Mouse (Mus musculus): ENCODE measurements around the gene March10. TPM values are rescaled to one million over a fixed set of nuclear protein-coding genes. Genes with fewer than 3 reads are reported as not detected.

Gene March10
- polyA plus RNA-seq, 1 experiment from 2014 or later: 0.15 TPM

DNA sequence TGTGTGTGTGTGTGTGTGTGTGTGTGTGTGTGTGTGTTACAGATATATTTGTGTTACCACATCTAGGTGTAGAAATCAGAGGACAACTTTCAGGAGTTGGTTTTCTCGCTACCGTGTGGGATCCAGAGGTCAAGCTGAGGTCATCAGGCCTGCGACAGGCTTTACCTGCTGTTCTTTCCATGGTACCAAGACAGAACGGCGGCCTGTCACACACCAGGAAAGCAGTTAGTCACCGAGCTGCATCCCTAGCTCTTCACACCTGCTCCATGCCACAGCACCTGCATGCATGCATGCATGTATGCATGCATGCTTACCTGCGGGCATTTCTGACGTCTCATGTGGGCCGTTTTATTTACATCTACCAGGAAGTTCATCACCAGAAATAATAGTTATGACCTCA is 9.0 kb upstream of the March10 start:
- Histone ChIP-seq H3K9ac (no peak overlapping the region), H3K4me3 (no peak overlapping the region), H3K27me3 (no peaks in the 10 kb centered on the region), H3K36me3 (no peaks in the 10 kb centered on the region), H3K4me2 (no peak overlapping the region), H3K27ac (no peak overlapping the region), H3K4me1 (peaks cover 28% of the 10 kb centered on the region), H3K9me3 (no peaks in the 10 kb centered on the region)
- 57% methylated on average over 9 of the region's 9 CpGs for WGBS
- ATAC-seq (ENCODE audit: borderline replicate concordance, extremely low read depth, low FRiP score, low TSS enrichment): no peak

DNA sequence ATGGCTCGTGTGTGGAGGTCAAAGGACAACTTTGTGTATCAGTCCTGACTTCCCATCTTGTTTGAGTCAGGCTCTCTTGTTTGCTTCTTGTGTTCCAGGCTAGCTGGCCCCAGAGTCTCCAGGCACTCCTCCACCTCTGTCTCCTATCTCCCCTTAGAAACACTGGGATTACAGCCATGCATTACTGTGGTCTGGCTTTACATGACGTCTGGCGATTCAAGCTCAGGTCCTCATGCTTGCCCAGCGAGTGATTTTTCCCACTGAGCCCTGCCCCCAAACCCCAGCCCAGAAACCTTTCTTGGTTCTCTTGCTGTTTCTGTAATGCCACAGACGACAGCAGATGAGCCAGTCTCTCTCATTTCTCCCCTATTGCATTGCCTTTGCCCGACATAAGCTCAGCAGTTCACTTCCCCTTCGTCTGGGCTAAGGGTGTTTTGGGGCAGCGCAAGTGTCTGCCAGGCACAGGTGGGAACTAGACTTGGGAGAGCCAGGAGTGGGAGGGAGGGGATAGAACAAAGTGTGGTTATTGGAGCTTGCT is 8.0 kb upstream of the March10 start:
- H3K36me3 ChIP-seq: no peaks in the 10 kb centered on the region
- no peaks in the 10 kb centered on the region for H3K27me3 ChIP-seq
- ATAC-seq (ENCODE audit: borderline replicate concordance, extremely low read depth, low FRiP score, low TSS enrichment): no peak
- no peak overlapping the region for H3K9ac ChIP-seq
- no peaks in the 10 kb centered on the region for H3K9me3 ChIP-seq
- H3K4me1 ChIP-seq: peaks cover 23% of the 10 kb centered on the region
- 59% methylated on average over 8 of the region's 8 CpGs for whole genome bisulfite sequencing
- no peak overlapping the region for H3K4me3 ChIP-seq
- no peak overlapping the region for H3K27ac ChIP-seq
- no peak overlapping the region for H3K4me2 ChIP-seq

DNA sequence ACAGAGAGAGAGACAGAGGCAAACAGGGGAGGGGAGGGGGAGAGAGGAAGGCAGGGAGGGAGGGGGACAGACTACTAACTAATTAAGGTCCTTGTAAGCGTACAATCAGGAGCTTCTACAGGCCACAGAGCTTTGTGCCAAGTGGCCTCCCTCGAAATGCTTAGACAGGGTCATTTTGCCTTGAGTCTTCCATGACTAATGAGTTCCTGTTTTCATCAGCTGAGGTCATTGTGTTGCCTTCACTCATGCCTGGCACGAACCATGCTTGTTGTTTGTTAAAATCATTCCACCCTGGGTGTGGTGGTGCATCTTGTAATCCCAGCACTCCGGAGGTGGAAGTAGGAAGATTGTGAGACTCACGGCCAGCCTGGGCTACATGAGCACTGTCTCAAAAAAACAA is 3.4 kb upstream of the March10 start:
- Histone ChIP-seq H3K9me3 (no peaks in the 10 kb centered on the region), H3K9ac (no peak overlapping the region), H3K27ac (no peak overlapping the region), H3K4me1 (peaks cover 11% of the 10 kb centered on the region), H3K4me3 (no peak overlapping the region), H3K36me3 (no peaks in the 10 kb centered on the region), H3K4me2 (no peak overlapping the region), H3K27me3 (peaks cover 8% of the 10 kb centered on the region; the same call in 1 of the 2 replicates)
- no peak for ATAC-seq (ENCODE audit: borderline replicate concordance, extremely low read depth, low FRiP score, low TSS enrichment)
- 41% methylated on average over 5 of the region's 5 CpGs for whole genome bisulfite sequencing

DNA sequence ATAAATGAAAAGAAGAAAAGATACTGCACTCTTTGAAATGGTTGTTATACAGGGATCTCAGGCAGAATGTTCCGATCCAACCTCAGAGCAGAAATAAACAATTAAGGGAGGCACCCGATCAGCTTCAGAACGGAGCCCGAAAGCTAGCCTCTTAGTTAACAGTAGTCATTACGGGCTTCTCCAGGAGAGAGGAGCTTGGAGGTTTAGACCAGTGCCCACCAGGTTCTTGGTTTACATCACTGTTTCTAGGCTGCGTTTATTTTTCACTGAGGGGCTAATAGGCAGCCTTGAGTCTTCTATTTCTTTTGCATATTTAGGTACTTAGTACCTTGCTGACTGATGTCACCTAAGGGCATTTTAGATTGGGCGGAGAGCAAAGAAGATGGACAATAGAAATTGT is 506 bp upstream of the March10 start:
- Histone ChIP-seq H3K4me2 (peak overlapping the region; percentile 84), H3K36me3 (no peaks in the 10 kb centered on the region)
- ATAC-seq (ENCODE audit: borderline replicate concordance, extremely low read depth, low FRiP score, low TSS enrichment): no peak

DNA sequence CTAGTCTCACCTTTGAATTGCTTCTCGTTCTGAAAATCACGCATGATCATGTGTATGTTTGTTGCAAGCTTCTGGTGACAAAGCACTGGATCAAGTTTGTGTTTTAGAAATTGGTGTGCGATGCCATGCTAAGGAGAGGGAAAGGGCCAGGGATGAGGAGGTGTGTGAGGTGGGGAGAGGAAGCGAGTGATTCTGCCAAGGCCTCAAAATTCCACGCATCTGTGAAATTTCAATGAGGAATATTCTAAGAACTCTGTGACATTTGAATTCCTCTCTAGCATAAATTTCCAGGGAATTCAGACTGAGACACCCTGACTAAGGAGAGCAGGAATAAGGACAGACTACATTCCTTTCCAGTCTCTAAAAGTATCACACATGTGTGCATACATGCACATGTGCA is 1.4 kb downstream of the March10 start:
- ATAC-seq (ENCODE audit: borderline replicate concordance, extremely low read depth, low FRiP score, low TSS enrichment): no peak
- H3K4me2 ChIP-seq: no peak overlapping the region
- no peak overlapping the region for H3K27ac ChIP-seq
- H3K4me3 ChIP-seq: no peak overlapping the region
- H3K4me1 ChIP-seq: peaks cover 11% of the 10 kb centered on the region
- no peak overlapping the region for H3K9ac ChIP-seq
- H3K36me3 ChIP-seq: no peaks in the 10 kb centered on the region
- WGBS: 89% methylated on average over 5 of the region's 5 CpGs
- H3K9me3 ChIP-seq: no peaks in the 10 kb centered on the region
- peaks cover 12% of the 10 kb centered on the region; the same call in 1 of the 2 replicates for H3K27me3 ChIP-seq

More for the DNA sequence above, 506 bp upstream of the March10 start:
- WGBS: 57% methylated on average over 7 of the region's 7 CpGs
- H3K27ac ChIP-seq: no peak overlapping the region
- no peaks in the 10 kb centered on the region for H3K9me3 ChIP-seq
- peak overlapping the region; percentile 47 for H3K4me3 ChIP-seq
- peaks cover 8% of the 10 kb centered on the region; the same call in 1 of the 2 replicates for H3K27me3 ChIP-seq
- no peak overlapping the region for H3K9ac ChIP-seq
- H3K4me1 ChIP-seq: peaks cover 11% of the 10 kb centered on the region

DNA sequence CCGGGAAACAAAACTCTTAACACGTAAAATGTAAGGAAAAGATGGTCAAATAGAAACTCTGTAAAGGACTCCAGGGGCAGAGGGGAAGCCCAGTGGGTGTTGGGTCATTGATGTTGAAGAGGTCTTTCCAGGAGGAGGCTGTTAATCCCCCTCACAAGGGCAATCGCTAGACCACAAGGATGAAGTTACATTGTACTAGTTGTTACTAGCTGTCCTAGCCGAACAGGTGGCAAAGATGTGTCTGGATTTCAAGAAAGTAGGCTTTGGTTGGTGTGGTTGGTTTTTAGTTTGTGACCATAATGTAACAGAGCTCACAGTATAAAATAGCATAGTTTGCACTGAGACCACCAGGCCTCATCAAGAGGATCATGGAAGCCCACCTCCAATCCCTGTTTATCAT is 3.5 kb downstream of the March10 start:
- Histone ChIP-seq H3K27me3 (peaks cover 12% of the 10 kb centered on the region; the same call in 1 of the 2 replicates), H3K36me3 (no peaks in the 10 kb centered on the region), H3K4me2 (no peak overlapping the region), H3K4me1 (peaks cover 14% of the 10 kb centered on the region), H3K27ac (no peak overlapping the region), H3K9ac (no peak overlapping the region), H3K9me3 (no peaks in the 10 kb centered on the region), H3K4me3 (no peak overlapping the region)
- ATAC-seq (ENCODE audit: borderline replicate concordance, extremely low read depth, low FRiP score, low TSS enrichment): no peak
- WGBS: 68% methylated on average over 4 of the region's 4 CpGs

DNA sequence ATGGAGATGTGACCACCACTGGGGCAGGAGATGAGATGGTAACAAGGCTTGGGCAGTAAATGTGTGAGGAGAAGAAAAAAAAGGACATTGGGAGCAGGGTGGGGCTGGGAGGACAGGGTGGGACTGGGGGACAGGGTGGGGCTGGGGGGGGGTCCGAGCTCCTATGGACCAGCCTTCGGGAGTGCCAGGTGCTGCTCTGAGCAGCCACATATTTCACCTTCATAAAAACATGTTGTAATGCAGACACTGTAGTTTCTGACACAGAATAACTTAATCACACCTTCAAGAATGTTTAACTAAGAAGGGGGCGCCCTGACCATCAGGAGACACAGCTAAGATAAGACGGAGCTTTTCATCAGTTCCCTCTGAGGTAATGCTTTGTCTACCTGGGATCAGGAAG is 4.0 kb downstream of the March10 start:
- H3K4me3 ChIP-seq: no peak overlapping the region
- H3K36me3 ChIP-seq: no peaks in the 10 kb centered on the region
- H3K9ac ChIP-seq: no peak overlapping the region
- H3K4me2 ChIP-seq: no peak overlapping the region
- no peak for ATAC-seq (ENCODE audit: borderline replicate concordance, extremely low read depth, low FRiP score, low TSS enrichment)
- no peak overlapping the region for H3K27ac ChIP-seq
- H3K27me3 ChIP-seq: peaks cover 12% of the 10 kb centered on the region; the same call in 1 of the 2 replicates
- WGBS: 49% methylated on average over 4 of the region's 4 CpGs
- H3K9me3 ChIP-seq: no peaks in the 10 kb centered on the region
- H3K4me1 ChIP-seq: peaks cover 14% of the 10 kb centered on the region

DNA sequence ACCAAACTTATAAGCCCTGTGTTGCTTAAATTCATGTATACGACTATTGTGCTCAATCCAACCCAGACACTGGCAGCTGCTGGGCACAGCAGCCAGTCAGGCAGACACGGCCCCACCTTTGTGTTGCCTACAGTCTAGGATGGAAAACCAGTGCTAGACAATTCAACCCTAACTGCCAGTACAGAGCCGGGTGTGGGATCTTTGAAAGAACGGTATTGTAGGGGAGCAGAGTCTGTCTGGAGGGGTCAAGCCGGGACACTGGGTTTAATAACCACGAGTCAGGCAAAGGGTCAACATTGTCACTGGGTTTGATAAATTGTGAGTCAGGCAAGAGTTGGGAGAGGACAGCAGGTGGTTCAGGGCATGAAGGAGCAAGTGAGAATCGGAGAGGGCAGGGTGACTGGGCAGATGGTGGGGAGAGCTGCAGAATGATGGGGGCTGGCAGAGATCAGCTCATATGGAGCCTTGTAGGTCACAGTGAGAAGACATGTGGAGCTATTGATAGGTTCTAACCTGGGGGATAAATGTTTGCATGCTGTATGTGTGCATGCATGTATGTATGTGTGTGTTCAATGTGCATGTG is 4.9 kb downstream of the March10 start:
- Histone ChIP-seq H3K9me3 (no peaks in the 10 kb centered on the region), H3K4me1 (peaks cover 10% of the 10 kb centered on the region), H3K9ac (no peak overlapping the region), H3K27ac (no peak overlapping the region), H3K27me3 (peaks cover 8% of the 10 kb centered on the region; the same call in 1 of the 2 replicates), H3K4me3 (no peak overlapping the region), H3K4me2 (no peak overlapping the region), H3K36me3 (no peaks in the 10 kb centered on the region)
- WGBS: 44% methylated on average over 7 of the region's 7 CpGs
- no peak for ATAC-seq (ENCODE audit: borderline replicate concordance, extremely low read depth, low FRiP score, low TSS enrichment)

DNA sequence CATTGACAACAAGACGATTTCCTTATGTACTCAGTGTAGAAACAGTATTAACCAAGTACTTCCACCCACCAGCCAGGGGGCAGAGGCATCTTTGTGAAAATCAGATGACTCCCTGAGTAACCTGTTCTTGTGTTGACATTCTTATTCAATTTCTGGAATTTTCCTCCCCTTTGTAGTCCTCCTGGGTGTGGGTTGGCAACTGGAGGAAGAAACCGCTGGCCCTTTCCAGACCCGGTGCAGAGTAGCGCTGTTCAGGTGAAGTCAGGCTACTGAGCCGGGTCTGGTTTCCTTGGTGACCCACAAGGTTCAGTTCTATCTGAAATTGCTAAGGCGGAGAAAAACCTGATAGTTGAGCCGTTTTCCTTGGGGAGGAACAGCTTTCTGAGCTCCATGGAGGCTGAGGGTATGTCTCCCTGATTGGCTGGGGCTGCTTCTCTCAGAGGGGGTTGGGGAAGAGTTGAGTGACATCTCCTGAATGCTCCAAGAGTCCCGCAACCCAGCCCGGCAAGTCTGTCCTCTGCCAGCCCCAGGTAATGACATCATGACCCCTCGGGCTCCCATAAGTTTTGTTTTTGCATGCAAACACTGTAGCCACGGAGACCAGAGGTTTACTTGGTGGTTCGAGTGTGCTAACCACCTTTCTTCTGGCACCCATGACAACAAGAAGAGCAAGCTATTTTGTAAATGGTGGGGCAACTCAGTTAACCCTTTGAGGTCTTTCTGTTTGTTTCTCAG is 6.8 kb downstream of the March10 start:
- Histone ChIP-seq H3K27ac (no peak overlapping the region), H3K9me3 (no peaks in the 10 kb centered on the region), H3K4me3 (no peak overlapping the region), H3K9ac (no peak overlapping the region), H3K27me3 (peaks cover 4% of the 10 kb centered on the region; the same call in 1 of the 2 replicates), H3K4me1 (peaks cover 6% of the 10 kb centered on the region), H3K36me3 (no peaks in the 10 kb centered on the region), H3K4me2 (peak overlapping the region; percentile 13; the same call in 1 of the 2 replicates)
- 52% methylated on average over 12 of the region's 12 CpGs for WGBS
- ATAC-seq (ENCODE audit: borderline replicate concordance, extremely low read depth, low FRiP score, low TSS enrichment): 0 out of 2 replicates have a peak, but pooled peaks have one; percentile 14

DNA sequence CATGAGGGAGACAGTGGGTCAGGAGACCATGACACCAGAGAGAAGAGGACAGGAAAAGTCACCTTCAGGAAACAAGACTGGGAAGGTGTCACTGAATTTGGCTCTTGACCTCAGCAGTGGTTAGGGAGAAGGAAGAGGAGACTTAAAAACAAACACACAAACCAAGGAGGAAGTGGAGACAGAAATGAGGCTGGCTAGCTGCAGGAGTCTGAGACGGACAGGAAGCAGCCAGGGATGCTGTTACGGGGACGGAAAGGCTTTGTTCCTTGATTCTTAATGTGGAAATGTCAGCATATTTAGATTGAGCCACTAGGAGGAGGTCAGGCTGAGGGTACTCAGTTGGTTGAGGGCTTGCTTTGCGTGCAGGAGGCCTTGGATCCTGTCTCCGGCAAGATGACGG is 8.9 kb downstream of the March10 start:
- Histone ChIP-seq H3K27me3 (peaks cover 4% of the 10 kb centered on the region; the same call in 1 of the 2 replicates), H3K9me3 (no peaks in the 10 kb centered on the region), H3K4me3 (no peak overlapping the region), H3K36me3 (no peaks in the 10 kb centered on the region), H3K4me2 (no peak overlapping the region), H3K9ac (no peak overlapping the region), H3K4me1 (peaks cover 6% of the 10 kb centered on the region), H3K27ac (no peak overlapping the region)
- ATAC-seq (ENCODE audit: borderline replicate concordance, extremely low read depth, low FRiP score, low TSS enrichment): no peak
- 62% methylated on average over 6 of the region's 6 CpGs for WGBS

DNA sequence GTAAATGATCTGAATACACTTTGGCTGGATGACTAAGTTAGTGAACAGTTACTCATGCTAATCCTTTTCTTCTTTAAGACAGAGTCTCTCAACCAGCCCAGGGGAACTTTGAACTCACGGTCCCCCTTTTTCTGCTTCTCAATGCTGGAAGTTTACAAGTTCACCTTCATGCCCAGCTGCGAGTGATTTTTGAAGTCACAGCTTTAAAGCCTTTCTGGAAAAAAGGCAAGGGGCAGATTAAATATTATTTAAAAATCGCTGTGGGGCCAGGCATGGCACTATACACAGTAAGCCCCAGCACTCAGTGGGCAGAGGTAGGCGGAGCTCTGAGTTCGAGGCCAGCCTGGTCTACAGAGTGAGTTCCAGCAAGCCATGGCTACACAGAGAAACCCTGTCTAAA is 10.3 kb downstream of the March10 start:
- Histone ChIP-seq H3K27ac (no peak overlapping the region), H3K36me3 (no peaks in the 10 kb centered on the region), H3K4me2 (no peak overlapping the region), H3K9ac (no peak overlapping the region), H3K4me3 (no peak overlapping the region), H3K4me1 (peaks cover 6% of the 10 kb centered on the region), H3K27me3 (no peaks in the 10 kb centered on the region), H3K9me3 (no peaks in the 10 kb centered on the region)
- no peak for ATAC-seq (ENCODE audit: borderline replicate concordance, extremely low read depth, low FRiP score, low TSS enrichment)
- 84% methylated on average over 5 of the region's 5 CpGs for WGBS

DNA sequence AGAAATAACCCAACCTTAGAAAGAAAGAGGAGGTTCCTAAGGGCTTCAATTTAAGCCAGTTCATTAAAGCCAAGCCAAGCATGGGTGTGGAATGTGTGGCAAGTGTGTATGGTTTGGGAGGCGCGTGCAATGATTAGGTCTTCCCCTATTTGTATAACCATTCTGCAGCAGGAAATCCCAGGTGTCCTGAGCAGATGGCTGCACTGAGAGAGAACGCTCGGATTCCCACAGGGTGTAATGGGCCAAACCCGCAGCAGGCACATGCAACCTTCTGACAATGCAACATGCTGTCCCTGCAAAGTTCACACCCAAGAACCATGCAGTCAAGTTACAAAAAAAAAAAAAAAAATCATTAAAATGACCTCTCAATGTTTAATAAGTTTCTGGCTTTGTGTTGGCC is 10.8 kb downstream of the March10 start:
- ATAC-seq (ENCODE audit: borderline replicate concordance, extremely low read depth, low FRiP score, low TSS enrichment): no peak
- 73% methylated on average over 5 of the region's 5 CpGs for WGBS

More for the DNA sequence above, 10.8 kb downstream of the March10 start:
- Histone ChIP-seq H3K27me3 (no peaks in the 10 kb centered on the region), H3K4me2 (no peak overlapping the region), H3K4me3 (no peak overlapping the region), H3K27ac (no peak overlapping the region), H3K36me3 (no peaks in the 10 kb centered on the region), H3K9me3 (no peaks in the 10 kb centered on the region), H3K9ac (no peak overlapping the region), H3K4me1 (peaks cover 6% of the 10 kb centered on the region)

Measured in lung, embryonic 15.5 days (tissue).